Mouse (Mus musculus) MEL (cell line): Measurements from ENCODE around the gene Pdgfc. TPM values are rescaled to one million over a fixed set of nuclear protein-coding genes. Genes with fewer than 3 reads are reported as not detected.
A peak's percentile ranks its signal among the peaks of the same experiment; 100 is the strongest.

Source experiments
- DNase-seq: peaks from one replicate; pipeline ENCODE4 v3.0.0; 2011; ENCODE audit warnings: low read depth, low spot score
- H3K27ac ChIP-seq: 2 replicates; pipeline ENCODE4 v1.5.1; 2012; ENCODE audit warnings: low read depth, mild to moderate bottlenecking, control low read depth, low read length, moderate library complexity; ENCODE audit not compliant: control insufficient read depth
- H3K27me3 ChIP-seq, 2 experiments: fragments of 150-350 bp in 1 of 2; sonication (generic) in 1 of 2; 2 replicates each; pipeline ENCODE4 v1.6.1; 2012; ENCODE audit warnings: low read length in 2 of 2, mild to moderate bottlenecking in 2 of 2, improper control_type of control experiment in 1 of 2, moderate library complexity in 1 of 2; ENCODE audit not compliant: insufficient read depth in 2 of 2, control insufficient read depth in 1 of 2
- H3K36me3 ChIP-seq, 2 experiments: 2 replicates each; pipeline ENCODE4 v1.6.1; 2012 to 2014; ENCODE audit warnings: low read length in 2 of 2, improper control_type of control experiment in 1 of 2, inconsistent platforms in 1 of 2, mild to moderate bottlenecking in 1 of 2; ENCODE audit not compliant: insufficient read depth in 2 of 2, control insufficient read depth in 1 of 2
- H3K4me1 ChIP-seq, 2 experiments: fragments of 150-350 bp in 1 of 2; sonication (generic) in 1 of 2; 2 replicates each; pipeline ENCODE4 v1.6.1; 2012; ENCODE audit warnings: low read length in 2 of 2, improper control_type of control experiment in 1 of 2, mild to moderate bottlenecking in 1 of 2; ENCODE audit not compliant: insufficient read depth in 2 of 2, control insufficient read depth in 1 of 2
- H3K4me3 ChIP-seq, 2 experiments: fragments of 150-350 bp in 1 of 2; sonication (generic) in 1 of 2; 2 replicates each; pipeline ENCODE4 v1.5.1; 2012; ENCODE audit warnings: low read depth in 2 of 2, low read length in 2 of 2, mild to moderate bottlenecking in 2 of 2, moderate library complexity in 2 of 2, control low read depth in 1 of 2, improper control_type of control experiment in 1 of 2; ENCODE audit not compliant: control insufficient read depth in 1 of 2, insufficient read depth in 1 of 2
- H3K79me2 ChIP-seq: 2 replicates; pipeline ENCODE4 v1.6.1; 2012; ENCODE audit warnings: mild to moderate bottlenecking, low read length, moderate library complexity; ENCODE audit not compliant: control insufficient read depth, poor library complexity, insufficient read depth
- H3K9ac ChIP-seq: 2 replicates; pipeline ENCODE4 v1.6.1; 2012; ENCODE audit warnings: low read depth, mild to moderate bottlenecking, control low read depth, low read length, moderate library complexity; ENCODE audit not compliant: control insufficient read depth, poor library complexity, severe bottlenecking
- H3K9me3 ChIP-seq: fragments of 150-350 bp; sonication (generic); replicated peaks from 2 replicates; pipeline ENCODE4 v1.6.1; 2012; ENCODE audit warnings: mild to moderate bottlenecking, low read length, improper control_type of control experiment, moderate library complexity; ENCODE audit not compliant: insufficient read depth
- BHLHE40 ChIP-seq: IDR thresholded peaks from 2 replicates; pipeline ENCODE4 v1.6.1; 2012; ENCODE audit warnings: low read depth, mild to moderate bottlenecking, inconsistent platforms, low read length, improper control_type of control experiment, borderline replicate concordance
- CHD1 ChIP-seq: IDR thresholded peaks from 2 replicates; pipeline ENCODE4 v1.6.1; 2012; ENCODE audit warnings: low read depth, mild to moderate bottlenecking, inconsistent platforms, low read length, improper control_type of control experiment
- CHD2 ChIP-seq: IDR thresholded peaks from 2 replicates; pipeline ENCODE4 v1.6.1; 2011; ENCODE audit warnings: low read length, improper control_type of control experiment
- CTCF ChIP-seq, 3 experiments: IDR thresholded peaks in 2 of 3; conservative IDR thresholded peaks in 1 of 3; 2 replicates each; pipeline ENCODE4 v1.5.1; 2011 to 2012; ENCODE audit warnings: low read length in 3 of 3, low read depth in 2 of 3, mild to moderate bottlenecking in 2 of 3, improper control_type of control experiment in 1 of 3, inconsistent platforms in 1 of 3, mixed read lengths in 1 of 3, moderate library complexity in 1 of 3; ENCODE audit not compliant: control insufficient read depth in 1 of 3, insufficient read depth in 1 of 3, poor library complexity in 1 of 3, severe bottlenecking in 1 of 3
- E2F4 ChIP-seq: IDR thresholded peaks from 2 replicates; pipeline ENCODE4 v1.6.1; 2011; ENCODE audit warnings: low read depth, low read length, improper control_type of control experiment, borderline replicate concordance
- EP300 ChIP-seq, 2 experiments: IDR thresholded peaks; 2 replicates each; pipeline ENCODE4 v1.6.1; 2011; ENCODE audit warnings: improper control_type of control experiment in 2 of 2, low read length in 2 of 2, low read depth in 1 of 2, mild to moderate bottlenecking in 1 of 2
- GABPA ChIP-seq: IDR thresholded peaks from 2 replicates; pipeline ENCODE4 v1.6.1; 2012; ENCODE audit warnings: low read depth, mild to moderate bottlenecking, inconsistent platforms, low read length, improper control_type of control experiment, moderate library complexity
- GATA1 ChIP-seq: IDR thresholded peaks from 2 replicates; pipeline ENCODE4 v1.6.1; 2011; ENCODE audit warnings: low read depth, low read length, improper control_type of control experiment
- JUND ChIP-seq: IDR thresholded peaks from 2 replicates; pipeline ENCODE4 v1.6.1; 2011; ENCODE audit warnings: low read depth, mild to moderate bottlenecking, improper control_type of control experiment, low read length
- KAT2A ChIP-seq: conservative IDR thresholded peaks from 2 replicates; pipeline ENCODE4 v1.6.1; 2012; ENCODE audit warnings: low read depth, low read length, improper control_type of control experiment, inconsistent platforms
- MAX ChIP-seq: IDR thresholded peaks from 2 replicates; pipeline ENCODE4 v1.6.1; 2011; ENCODE audit warnings: low read length, improper control_type of control experiment
- MEF2A ChIP-seq: IDR thresholded peaks from 2 replicates; pipeline ENCODE4 v1.6.1; 2014; ENCODE audit warnings: low read depth, mild to moderate bottlenecking, inconsistent platforms, low read length, improper control_type of control experiment; ENCODE audit not compliant: poor library complexity, insufficient replicate concordance, severe bottlenecking; ENCODE audit errors: extremely low read depth
- MXI1 ChIP-seq: IDR thresholded peaks from 2 replicates; pipeline ENCODE4 v1.6.1; 2011; ENCODE audit warnings: mild to moderate bottlenecking, low read depth, low read length, improper control_type of control experiment
- MYC ChIP-seq: IDR thresholded peaks from 2 replicates; pipeline ENCODE4 v1.6.1; 2011; ENCODE audit warnings: low read depth, mild to moderate bottlenecking, low read length, improper control_type of control experiment, moderate library complexity
- NRF1 ChIP-seq: IDR thresholded peaks from 2 replicates; pipeline ENCODE4 v1.6.1; 2014; ENCODE audit warnings: low read depth, mild to moderate bottlenecking, inconsistent platforms, low read length, improper control_type of control experiment, moderate library complexity; ENCODE audit not compliant: poor library complexity, insufficient read depth, severe bottlenecking
- POLR2A ChIP-seq, 2 experiments: IDR thresholded peaks; 2 replicates each; pipeline ENCODE4 v1.6.1; 2011 to 2012; ENCODE audit warnings: low read length in 2 of 2, mild to moderate bottlenecking in 2 of 2, control low read depth in 1 of 2, improper control_type of control experiment in 1 of 2, low read depth in 1 of 2, moderate library complexity in 1 of 2; ENCODE audit not compliant: control insufficient read depth in 1 of 2, insufficient read depth in 1 of 2, poor library complexity in 1 of 2
- RAD21 ChIP-seq: IDR thresholded peaks from 2 replicates; pipeline ENCODE4 v1.6.1; 2011; ENCODE audit warnings: mild to moderate bottlenecking, low read depth, low read length, improper control_type of control experiment
- SIN3A ChIP-seq: IDR thresholded peaks from 2 replicates; pipeline ENCODE4 v1.6.1; 2012; ENCODE audit warnings: low read length, improper control_type of control experiment, inconsistent platforms
- SMC3 ChIP-seq: IDR thresholded peaks from 2 replicates; pipeline ENCODE4 v1.6.1; 2011; ENCODE audit warnings: low read depth, low read length, improper control_type of control experiment
- TAL1 ChIP-seq: IDR thresholded peaks from 2 replicates; pipeline ENCODE4 v1.6.1; 2012; ENCODE audit warnings: mild to moderate bottlenecking, inconsistent platforms, low read length, moderate library complexity, mixed read lengths
- TBP ChIP-seq: IDR thresholded peaks from 2 replicates; pipeline ENCODE4 v1.8.0; 2011; ENCODE audit warnings: low read depth, low read length, improper control_type of control experiment
- UBTF ChIP-seq: IDR thresholded peaks from 2 replicates; pipeline ENCODE4 v1.6.1; 2012; ENCODE audit warnings: low read depth, mild to moderate bottlenecking, inconsistent platforms, low read length, improper control_type of control experiment, moderate library complexity, borderline replicate concordance; ENCODE audit not compliant: insufficient read depth
- USF1 ChIP-seq: IDR thresholded peaks from 2 replicates; pipeline ENCODE4 v1.6.1; 2014; ENCODE audit warnings: low read depth, mild to moderate bottlenecking, inconsistent platforms, low read length, improper control_type of control experiment, moderate library complexity
- ZKSCAN1 ChIP-seq: IDR thresholded peaks from 2 replicates; pipeline ENCODE4 v1.6.1; 2012; ENCODE audit warnings: low read depth, mild to moderate bottlenecking, inconsistent platforms, low read length, improper control_type of control experiment, moderate library complexity
- ZMIZ1 ChIP-seq: IDR thresholded peaks from 2 replicates; pipeline ENCODE4 v1.6.1; 2012; ENCODE audit warnings: low read depth, mild to moderate bottlenecking, inconsistent platforms, low read length, improper control_type of control experiment, moderate library complexity
- ZNF384 ChIP-seq: IDR thresholded peaks from 2 replicates; pipeline ENCODE4 v1.6.1; 2012; ENCODE audit warnings: low read depth, mild to moderate bottlenecking, inconsistent platforms, low read length, improper control_type of control experiment
- polyA plus RNA-seq, 2 experiments: library from polyadenylated mRNA; stranded (reverse) in 1 of 2; unstranded in 1 of 2; fragments of >175 nt in 1 of 2; fragments of >200 nt in 1 of 2; gene quantifications; 2 replicates each; pipeline versions ENCODE4 v1.2.1 to v1.2.4; 2012; ENCODE audit warnings: low replicate concordance in 2 of 2, low read depth in 1 of 2; ENCODE audit not compliant: insufficient read length in 2 of 2, insufficient read depth in 1 of 2, missing spikeins in 1 of 2
- total RNA-seq: library from RNA; depleted of rRNA; stranded (reverse); fragments of 300-350 nt; gene quantifications from 2 replicates; pipeline ENCODE4 v1.2.3, GENCODE M21; 2012

The Pdgfc gene
- total and polyA plus RNA-seq, 3 experiments = not detected

- Histone ChIP-seq H3K27me3 (no peaks in the 10 kb centered on the region), H3K27ac (no peak overlapping the region), H3K4me3 (no peak overlapping the region), H3K9ac (no peak overlapping the region), H3K36me3 (no peaks in the 10 kb centered on the region), H3K79me2 (no peaks in the 10 kb centered on the region), H3K9me3 (no peaks in the 10 kb centered on the region), H3K4me1 (no peaks in the 10 kb centered on the region)
- TF ChIP-seq CTCF (IDR thresholded peaks at IDR 0.05 in 2 of 3, conservative IDR thresholded peaks at IDR 0.05 in 1 of 3; ENCODE audit: control insufficient read depth in 1 of 3, insufficient read depth in 1 of 3, low read depth in 2 of 3, low read length in 3 of 3, poor library complexity in 1 of 3, severe bottlenecking in 1 of 3) (peak in 1 of 3 experiments; percentile 21; a peak in 1 of 6 replicates), SMC3 (peak; percentile 25), GATA1 (no peak), MXI1 (no peak), USF1 (no peak)
- DNase-seq = peak; percentile 2
Observed at GRCm38 (mm10) chr3:81020064-81020463, 16.2 kb upstream of the Pdgfc start.

GRCm38 (mm10) chr3:81021783-81022182 lies 14.4 kb upstream of the Pdgfc start:
- TF ChIP-seq MAX = no peak
- TF ChIP-seq MEF2A = no peak
- TF ChIP-seq E2F4 = no peak
- no peak for TF ChIP-seq TBP
- no peak for TF ChIP-seq GATA1
- TF ChIP-seq POLR2A (IDR thresholded peaks at IDR 0.05; ENCODE audit: control insufficient read depth in 1 of 2, insufficient read depth in 1 of 2, low read depth in 1 of 2, low read length in 2 of 2, poor library complexity in 1 of 2) = no peak
- TF ChIP-seq ZMIZ1 = no peak
- TF ChIP-seq CHD2 = no peak
- TF ChIP-seq RAD21 = no peak
- no peak for TF ChIP-seq NRF1
- H3K36me3 ChIP-seq = no peaks in the 10 kb centered on the region
- no peaks in the 10 kb centered on the region for H3K79me2 ChIP-seq
- no peaks in the 10 kb centered on the region for H3K27me3 ChIP-seq
- no peak for DNase-seq
- H3K27ac ChIP-seq = no peak overlapping the region
- H3K4me3 ChIP-seq = no peak overlapping the region
- H3K4me1 ChIP-seq = no peaks in the 10 kb centered on the region
- no peaks in the 10 kb centered on the region for H3K9me3 ChIP-seq
- H3K9ac ChIP-seq = no peak overlapping the region

GRCm38 (mm10) chr3:81022266-81022665 lies 13.9 kb upstream of the Pdgfc start:
- no peaks in the 10 kb centered on the region for H3K9me3 ChIP-seq
- TF ChIP-seq ZKSCAN1 = no peak
- TF ChIP-seq JUND = no peak
- TF ChIP-seq EP300 (IDR thresholded peaks at IDR 0.05; ENCODE audit: low read depth in 1 of 2, low read length in 2 of 2) = no peak
- no peak for TF ChIP-seq RAD21
- no peak for TF ChIP-seq ZNF384
- no peak for TF ChIP-seq BHLHE40
- TF ChIP-seq USF1 = no peak
- TF ChIP-seq MYC = no peak
- TF ChIP-seq TBP = no peak
- no peak for TF ChIP-seq UBTF
- no peak for TF ChIP-seq KAT2A
- no peak for TF ChIP-seq CHD1
- TF ChIP-seq TAL1 = no peak
- TF ChIP-seq MEF2A = no peak
- TF ChIP-seq GABPA = no peak
- no peak for TF ChIP-seq CTCF (IDR thresholded peaks at IDR 0.05 in 2 of 3, conservative IDR thresholded peaks at IDR 0.05 in 1 of 3; ENCODE audit: control insufficient read depth in 1 of 3, insufficient read depth in 1 of 3, low read depth in 2 of 3, low read length in 3 of 3, poor library complexity in 1 of 3, severe bottlenecking in 1 of 3)
- TF ChIP-seq SIN3A = no peak
- TF ChIP-seq SMC3 = no peak

More at GRCm38 (mm10) chr3:81022266-81022665, 13.9 kb upstream of the Pdgfc start:
- Histone ChIP-seq H3K9ac (no peak overlapping the region), H3K4me3 (no peak overlapping the region), H3K27ac (no peak overlapping the region), H3K27me3 (no peaks in the 10 kb centered on the region), H3K36me3 (no peaks in the 10 kb centered on the region), H3K79me2 (no peaks in the 10 kb centered on the region), H3K4me1 (no peaks in the 10 kb centered on the region)
- no peak for DNase-seq
